Mouse (Mus musculus) liver, postnatal 0 days (tissue): Measurements from ENCODE around the gene Plppr3.

ENCODE experiments used
- CTCF ChIP-seq: sonication (generic); IDR thresholded peaks from 2 replicates; pipeline ENCODE4 v1.5.1; 2016; ENCODE audit warnings: antibody characterized with exemption, low read depth
- EP300 ChIP-seq: IDR thresholded peaks from 2 replicates; pipeline ENCODE4 v1.6.1; 2016; ENCODE audit warnings: antibody characterized with exemption, low read depth, mild to moderate bottlenecking

GRCm38 (mm10) chr10:79916808-79917531 lies 42.5 kb upstream of the Plppr3 start, which contains the start of gene Kiss1r:
- TF ChIP-seq EP300 (no peak), CTCF (no peak)
